Mouse (Mus musculus) G1E (cell line): Measurements from ENCODE around the gene Polr2l.

ENCODE experiments used
- CTCF ChIP-seq: IDR thresholded peaks from 2 replicates; pipeline ENCODE4 v1.5.1; 2012; ENCODE audit warnings: low read depth, low read length, inconsistent platforms, mixed read lengths
- TAL1 ChIP-seq: conservative IDR thresholded peaks from 2 replicates; pipeline ENCODE4 v1.6.1; 2012; ENCODE audit warnings: low read depth, low read length, inconsistent platforms, mixed read lengths

DNA sequence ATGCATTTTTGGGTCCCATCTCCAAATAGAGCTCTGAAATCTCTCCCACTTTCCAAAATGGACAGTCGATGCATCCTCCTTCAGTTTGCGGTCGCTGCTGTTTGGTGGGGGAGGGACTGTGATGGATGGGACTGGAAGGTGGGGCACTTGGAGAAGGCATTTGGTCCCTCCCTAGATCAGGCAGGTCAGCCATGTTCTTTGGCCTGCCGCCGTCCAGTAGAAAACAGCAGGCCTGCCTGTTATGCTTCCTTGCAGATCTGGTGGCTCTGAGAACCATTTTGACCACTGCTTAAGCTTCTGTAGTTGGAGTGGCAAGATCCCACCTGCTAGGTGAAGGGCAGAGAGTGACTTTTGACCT lies 6.8 kb downstream of the Polr2l start:
- TF ChIP-seq CTCF: no peak
- TF ChIP-seq TAL1: no peak
